Mouse (Mus musculus) thymus, postnatal 14 days (tissue): ENCODE measurements around the gene Actn4.
"Not testable (repeated sequence)": the region's sequence is repeated elsewhere in the genome, so short reads cannot be mapped to it uniquely, and the experiment has no call there.

ENCODE experiments used
- DNase-seq: peaks from one replicate; pipeline ENCODE4 v3.0.0; 2021

Actn4 gene

GRCm38 (mm10) chr7:28969672-28970394 lies 7.7 kb upstream of the Actn4 start:
- no peak for DNase-seq

GRCm38 (mm10) chr7:28969271-28969670 lies 7.1 kb upstream of the Actn4 start:
- DNase-seq, result no peak

GRCm38 (mm10) chr7:28968120-28968519 lies 6.0 kb upstream of the Actn4 start:
- not testable (repeated sequence) for DNase-seq

GRCm38 (mm10) chr7:28966751-28967505 lies 4.8 kb upstream of the Actn4 start:
- DNase-seq, result no peak

- DNase-seq, result no peak
These were observed 4.0 kb upstream of the Actn4 start for GRCm38 (mm10) chr7:28966181-28966580.

GRCm38 (mm10) chr7:28965346-28965840 lies 3.3 kb upstream of the Actn4 start:
- DNase-seq, result no peak

GRCm38 (mm10) chr7:28963399-28963923 lies 1.3 kb upstream of the Actn4 start:
- no peak for DNase-seq

- DNase-seq, result no peak
These were observed 585 bp downstream of the Actn4 start for GRCm38 (mm10) chr7:28961584-28961926.

GRCm38 (mm10) chr7:28960354-28961046 lies 1.6 kb downstream of the Actn4 start:
- DNase-seq, result no peak

- DNase-seq, result no peak
These were observed 2.6 kb downstream of the Actn4 start for GRCm38 (mm10) chr7:28959505-28960045.

GRCm38 (mm10) chr7:28958770-28959169 lies 3.4 kb downstream of the Actn4 start:
- no peak for DNase-seq

- no peak for DNase-seq
These were observed 4.0 kb downstream of the Actn4 start for GRCm38 (mm10) chr7:28957997-28958725.

- DNase-seq, result no peak
These were observed 4.9 kb downstream of the Actn4 start for GRCm38 (mm10) chr7:28957286-28957685.

- no peak for DNase-seq
These were observed 5.9 kb downstream of the Actn4 start for GRCm38 (mm10) chr7:28956270-28956669.

GRCm38 (mm10) chr7:28955295-28955897 lies 6.7 kb downstream of the Actn4 start:
- no peak for DNase-seq

GRCm38 (mm10) chr7:28954773-28955172 lies 7.4 kb downstream of the Actn4 start:
- no peak for DNase-seq

GRCm38 (mm10) chr7:28953476-28954376 lies 8.4 kb downstream of the Actn4 start:
- no peak for DNase-seq

GRCm38 (mm10) chr7:28952786-28953185 lies 9.4 kb downstream of the Actn4 start:
- DNase-seq, result no peak

GRCm38 (mm10) chr7:28951764-28952163 lies 10.4 kb downstream of the Actn4 start:
- DNase-seq, result no peak

- no peak for DNase-seq
These were observed 11.6 kb downstream of the Actn4 start for GRCm38 (mm10) chr7:28950346-28951037.
